Mouse (Mus musculus): Measurements from ENCODE around the gene Crhr1. TPM values are rescaled to one million over a fixed set of nuclear protein-coding genes. Genes with fewer than 3 reads are reported as not detected.

Crhr1 gene
- polyA plus RNA-seq, 1 experiment = 63.0 TPM

DNA sequence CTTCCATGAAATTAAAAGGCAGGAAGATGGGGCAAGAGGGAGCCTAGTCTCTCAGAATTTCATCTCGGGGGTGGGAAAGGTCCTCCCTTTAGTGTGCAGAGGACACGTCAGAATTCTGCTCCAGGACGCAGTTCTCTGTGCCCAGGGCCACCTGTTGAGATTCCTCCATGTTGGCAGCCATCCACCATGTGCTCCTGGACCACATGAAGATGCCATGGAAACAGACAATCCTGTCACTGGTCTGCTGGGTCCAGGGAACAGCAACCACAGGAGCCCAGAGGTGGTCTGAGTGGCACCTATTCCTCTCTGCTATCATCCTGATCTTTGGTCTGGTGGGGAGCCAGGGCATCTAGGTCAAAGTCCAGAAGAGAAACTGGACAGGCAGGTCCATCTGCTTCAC is 6.3 kb downstream of the Crhr1 start:
- DNase-seq = peak; percentile 71 to 73
- 5% methylated on average over 3 of the region's 3 CpGs for WGBS
- peaks cover 41% of the 10 kb centered on the region for H3K4me1 ChIP-seq (ENCODE audit: control insufficient read depth, insufficient read depth, low read length)
- H3K27ac ChIP-seq (ENCODE audit: insufficient read depth, low read length) = peak overlapping the region; percentile 1
- no peak for TF ChIP-seq CTCF (IDR thresholded peaks at IDR 0.05; ENCODE audit: borderline replicate concordance, insufficient read depth, low read depth, low read length)
- no peak for TF ChIP-seq POLR2A (IDR thresholded peaks at IDR 0.05; ENCODE audit: borderline replicate concordance, insufficient read depth, low read length)
- H3K27me3 ChIP-seq (ENCODE audit: control insufficient read depth, insufficient read depth, low read length) = no peaks in the 10 kb centered on the region
- H3K4me3 ChIP-seq (replicated peaks; ENCODE audit: insufficient read depth, low read depth, low read length) = no peak overlapping the region

DNA sequence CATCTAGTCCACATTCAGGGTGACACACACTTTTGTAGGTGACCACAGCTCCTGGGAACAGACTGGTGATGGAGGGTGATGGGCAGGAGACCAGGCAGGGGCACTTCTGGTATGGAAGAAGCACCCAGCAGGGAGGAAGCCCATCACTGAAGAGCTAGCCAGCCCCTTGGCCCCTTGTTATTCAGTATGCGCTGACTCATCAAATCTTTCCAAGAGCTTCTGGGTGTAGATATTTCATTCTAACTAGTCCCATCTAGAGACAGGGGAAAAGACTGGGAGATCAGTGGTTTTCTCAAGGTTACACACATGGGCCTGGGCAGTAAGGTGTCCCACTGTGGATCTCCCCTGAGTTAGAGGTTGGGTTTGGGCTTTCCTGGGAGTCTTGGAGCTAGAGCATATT is 12.3 kb downstream of the Crhr1 start:
- no peak for TF ChIP-seq POLR2A (IDR thresholded peaks at IDR 0.05; ENCODE audit: borderline replicate concordance, insufficient read depth, low read length)
- no peak for TF ChIP-seq CTCF (IDR thresholded peaks at IDR 0.05; ENCODE audit: borderline replicate concordance, insufficient read depth, low read depth, low read length)
- no peak overlapping the region for H3K27ac ChIP-seq (ENCODE audit: insufficient read depth, low read length)
- DNase-seq = no peak
- WGBS = 92% methylated on average over 1 of the region's 1 CpGs
- peaks cover 62% of the 10 kb centered on the region for H3K4me1 ChIP-seq (ENCODE audit: control insufficient read depth, insufficient read depth, low read length)
- no peak overlapping the region for H3K4me3 ChIP-seq (replicated peaks; ENCODE audit: insufficient read depth, low read depth, low read length)
- H3K27me3 ChIP-seq (ENCODE audit: control insufficient read depth, insufficient read depth, low read length) = no peaks in the 10 kb centered on the region

DNA sequence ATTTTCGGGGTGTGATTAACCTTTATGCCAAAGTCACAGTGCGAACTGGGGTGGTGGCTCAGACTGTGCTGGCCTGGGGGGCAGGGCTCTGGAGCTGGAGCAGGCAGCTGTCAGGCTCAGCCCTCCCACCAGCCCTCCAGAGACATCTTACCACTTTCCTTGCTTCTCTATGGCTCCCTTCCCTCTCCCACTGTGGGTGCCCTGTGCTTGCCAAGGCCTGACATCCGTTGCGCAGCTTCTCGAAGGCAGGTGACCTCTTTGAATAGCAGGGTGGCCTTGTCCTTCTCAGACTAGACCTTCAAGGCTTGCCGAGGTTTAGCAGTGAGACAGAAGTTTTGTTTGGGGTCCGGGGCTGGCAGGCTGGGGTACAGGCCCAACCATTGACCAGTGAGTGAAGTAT is 16.1 kb downstream of the Crhr1 start:
- DNase-seq = peak; percentile 75 to 81
- no peak for TF ChIP-seq POLR2A (IDR thresholded peaks at IDR 0.05; ENCODE audit: borderline replicate concordance, insufficient read depth, low read length)
- TF ChIP-seq CTCF (IDR thresholded peaks at IDR 0.05; ENCODE audit: borderline replicate concordance, insufficient read depth, low read depth, low read length) = no peak
- 16% methylated on average over 7 of the region's 7 CpGs for WGBS
- H3K4me1 ChIP-seq (ENCODE audit: control insufficient read depth, insufficient read depth, low read length) = peaks cover 69% of the 10 kb centered on the region
- no peaks in the 10 kb centered on the region for H3K27me3 ChIP-seq (ENCODE audit: control insufficient read depth, insufficient read depth, low read length)
- H3K4me3 ChIP-seq (replicated peaks; ENCODE audit: insufficient read depth, low read depth, low read length) = no peak overlapping the region
- peak overlapping the region; percentile 54 for H3K27ac ChIP-seq (ENCODE audit: insufficient read depth, low read length)

DNA sequence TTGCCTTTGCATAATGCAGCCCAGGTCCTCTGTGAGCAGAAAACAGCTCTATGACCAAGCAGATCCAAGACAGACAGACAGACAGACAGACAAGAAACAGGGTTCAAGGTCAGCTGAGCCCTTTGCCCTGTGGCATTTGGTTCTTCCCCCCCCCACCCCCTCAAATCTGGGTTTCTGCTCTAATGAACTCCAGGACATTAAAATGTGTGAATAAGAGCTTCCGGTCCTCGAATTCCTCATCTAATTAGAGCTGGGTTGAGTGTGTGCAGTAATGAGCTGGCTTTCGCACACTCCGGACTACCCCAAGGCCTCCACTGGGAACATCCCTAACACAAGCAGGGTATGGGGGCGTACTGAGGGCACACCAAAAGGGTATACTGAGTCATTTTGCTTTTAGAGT is 18.3 kb downstream of the Crhr1 start:
- 50% methylated on average over 5 of the region's 5 CpGs for WGBS
- Histone ChIP-seq H3K27ac (ENCODE audit: insufficient read depth, low read length) (peak overlapping the region; percentile 12), H3K4me3 (replicated peaks; ENCODE audit: insufficient read depth, low read depth, low read length) (no peak overlapping the region), H3K4me1 (ENCODE audit: control insufficient read depth, insufficient read depth, low read length) (peaks cover 82% of the 10 kb centered on the region), H3K27me3 (ENCODE audit: control insufficient read depth, insufficient read depth, low read length) (no peaks in the 10 kb centered on the region)
- no peak for TF ChIP-seq CTCF (IDR thresholded peaks at IDR 0.05; ENCODE audit: borderline replicate concordance, insufficient read depth, low read depth, low read length)
- no peak for TF ChIP-seq POLR2A (IDR thresholded peaks at IDR 0.05; ENCODE audit: borderline replicate concordance, insufficient read depth, low read length)
- DNase-seq = no peak

DNA sequence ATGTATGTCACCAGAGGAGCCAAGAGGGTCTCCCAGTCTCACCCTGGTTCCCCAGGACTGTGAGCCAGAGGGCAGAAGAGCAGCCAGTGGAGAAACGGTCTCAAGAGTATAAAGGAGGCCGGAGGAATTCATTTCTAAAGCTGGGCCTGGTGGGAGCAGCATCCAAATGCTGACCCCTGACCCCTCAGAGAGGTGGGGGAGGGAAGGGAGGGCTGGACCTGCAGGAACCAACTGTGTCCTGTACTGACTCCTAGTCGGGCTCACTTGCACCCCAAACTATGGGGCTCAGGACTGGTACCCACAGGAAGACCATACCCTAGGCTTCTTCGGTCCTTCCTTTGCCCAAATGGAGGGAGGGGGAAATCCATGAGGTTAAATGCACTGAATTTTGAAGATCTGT is 21.7 kb downstream of the Crhr1 start:
- no peaks in the 10 kb centered on the region for H3K27me3 ChIP-seq (ENCODE audit: control insufficient read depth, insufficient read depth, low read length)
- TF ChIP-seq POLR2A (IDR thresholded peaks at IDR 0.05; ENCODE audit: borderline replicate concordance, insufficient read depth, low read length) (no peak), CTCF (IDR thresholded peaks at IDR 0.05; ENCODE audit: borderline replicate concordance, insufficient read depth, low read depth, low read length) (no peak)

DNA sequence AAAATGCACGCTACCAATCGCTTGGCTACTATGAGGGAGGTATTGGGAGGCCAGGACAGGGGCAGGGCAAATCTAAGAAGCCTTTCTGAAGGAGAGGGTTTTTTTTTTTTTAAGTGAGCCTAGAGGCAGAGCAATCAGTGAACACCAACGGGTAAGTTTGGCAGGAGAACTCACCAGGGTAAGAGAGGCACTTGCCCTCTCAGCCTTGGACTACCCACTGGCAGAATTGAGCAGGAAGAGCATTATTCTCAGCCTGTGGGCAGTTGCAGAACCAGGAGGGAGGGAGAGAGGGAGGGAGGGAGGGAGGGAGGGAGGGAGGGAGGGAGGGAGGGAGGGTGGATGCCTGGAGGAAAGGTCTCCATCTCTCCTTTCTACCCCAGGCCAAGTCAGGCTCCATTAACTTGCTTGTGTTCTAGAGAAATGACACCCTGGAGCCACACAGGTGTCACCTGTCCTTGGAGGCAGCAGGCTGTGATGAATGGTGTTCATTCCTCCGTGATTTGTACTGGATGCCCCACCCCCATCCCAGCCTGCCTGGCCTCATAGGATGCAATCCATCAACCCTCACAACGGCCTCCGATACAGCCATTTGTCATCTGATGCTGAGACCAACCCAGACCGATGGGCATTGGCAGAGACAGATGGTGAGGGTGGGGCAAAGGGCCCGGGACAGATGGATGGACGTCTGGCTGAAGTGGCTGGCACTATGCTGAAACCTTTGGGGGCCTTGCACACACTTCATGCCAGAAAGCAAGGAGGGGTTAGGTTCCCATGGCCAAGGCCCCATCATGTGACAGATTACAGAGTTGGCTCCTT is 22.4 kb downstream of the Crhr1 start:
- H3K27me3 ChIP-seq (ENCODE audit: control insufficient read depth, insufficient read depth, low read length) = no peaks in the 10 kb centered on the region
- no peak overlapping the region for H3K4me3 ChIP-seq (replicated peaks; ENCODE audit: insufficient read depth, low read depth, low read length)
- DNase-seq = peak; percentile 97 to 99
- 20% methylated on average over 9 of the region's 9 CpGs for WGBS
- peaks cover 75% of the 10 kb centered on the region for H3K4me1 ChIP-seq (ENCODE audit: control insufficient read depth, insufficient read depth, low read length)
- H3K27ac ChIP-seq (ENCODE audit: insufficient read depth, low read length) = peak overlapping the region; percentile 89
- peak; percentile 35; the same call in 1 of the 2 replicates for TF ChIP-seq POLR2A (IDR thresholded peaks at IDR 0.05; ENCODE audit: borderline replicate concordance, insufficient read depth, low read length)
- no peak for TF ChIP-seq CTCF (IDR thresholded peaks at IDR 0.05; ENCODE audit: borderline replicate concordance, insufficient read depth, low read depth, low read length)

More for the DNA sequence above, 21.7 kb downstream of the Crhr1 start:
- DNase-seq = no peak
- H3K27ac ChIP-seq (ENCODE audit: insufficient read depth, low read length) = peak overlapping the region; percentile 89
- H3K4me1 ChIP-seq (ENCODE audit: control insufficient read depth, insufficient read depth, low read length) = peaks cover 69% of the 10 kb centered on the region
- WGBS = 78% methylated on average over 4 of the region's 4 CpGs
- H3K4me3 ChIP-seq (replicated peaks; ENCODE audit: insufficient read depth, low read depth, low read length) = no peak overlapping the region

DNA sequence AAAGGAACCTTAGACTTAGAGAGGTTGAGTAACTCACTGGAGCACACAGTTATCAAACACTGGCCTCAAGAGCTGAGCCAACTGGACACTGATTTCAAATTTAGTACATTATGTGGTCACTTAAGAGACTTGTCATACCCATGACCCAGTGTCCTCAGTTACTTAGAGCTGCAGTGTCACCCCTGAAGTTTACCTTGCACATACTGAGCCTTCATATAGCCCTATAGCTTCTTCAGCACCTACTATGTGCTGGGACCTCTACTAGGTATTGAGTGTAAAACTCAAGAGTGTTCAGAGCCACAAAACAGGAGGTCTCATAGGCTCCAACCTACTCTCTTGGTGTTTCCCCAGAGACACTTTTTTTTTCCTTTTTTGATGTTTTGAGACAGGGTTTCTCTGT is 23.2 kb downstream of the Crhr1 start:
- no peak overlapping the region for H3K4me3 ChIP-seq (replicated peaks; ENCODE audit: insufficient read depth, low read depth, low read length)
- H3K27me3 ChIP-seq (ENCODE audit: control insufficient read depth, insufficient read depth, low read length) = no peaks in the 10 kb centered on the region
- TF ChIP-seq POLR2A (IDR thresholded peaks at IDR 0.05; ENCODE audit: borderline replicate concordance, insufficient read depth, low read length) (no peak), CTCF (IDR thresholded peaks at IDR 0.05; ENCODE audit: borderline replicate concordance, insufficient read depth, low read depth, low read length) (no peak)
- DNase-seq = no peak
- peaks cover 74% of the 10 kb centered on the region for H3K4me1 ChIP-seq (ENCODE audit: control insufficient read depth, insufficient read depth, low read length)
- H3K27ac ChIP-seq (ENCODE audit: insufficient read depth, low read length) = peak overlapping the region; percentile 38

DNA sequence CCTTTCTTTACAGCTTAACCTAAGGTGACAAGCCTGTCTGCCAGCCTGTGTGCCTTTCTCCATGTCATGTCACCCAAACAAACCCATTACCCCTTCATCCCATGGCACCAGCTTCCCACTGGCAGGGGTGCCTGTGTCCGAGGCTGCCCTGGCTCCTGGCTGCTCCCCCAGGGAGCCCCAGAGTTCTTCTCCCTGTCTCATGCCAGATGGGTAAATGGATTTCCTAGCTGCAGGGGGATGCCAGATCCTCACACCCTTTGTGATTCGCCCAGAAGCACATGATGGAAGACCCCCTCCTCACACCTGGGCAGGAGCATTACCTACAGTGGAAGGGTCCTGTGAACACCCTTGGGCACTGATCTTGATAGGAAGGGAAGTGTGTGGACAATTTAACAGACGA is 23.7 kb downstream of the Crhr1 start:
- no peaks in the 10 kb centered on the region for H3K27me3 ChIP-seq (ENCODE audit: control insufficient read depth, insufficient read depth, low read length)
- no peak for DNase-seq
- 17% methylated on average over 3 of the region's 3 CpGs for WGBS
- no peak overlapping the region for H3K4me3 ChIP-seq (replicated peaks; ENCODE audit: insufficient read depth, low read depth, low read length)
- H3K27ac ChIP-seq (ENCODE audit: insufficient read depth, low read length) = peak overlapping the region; percentile 38; the same call in 1 of the 2 replicates
- TF ChIP-seq POLR2A (IDR thresholded peaks at IDR 0.05; ENCODE audit: borderline replicate concordance, insufficient read depth, low read length) = no peak
- no peak for TF ChIP-seq CTCF (IDR thresholded peaks at IDR 0.05; ENCODE audit: borderline replicate concordance, insufficient read depth, low read depth, low read length)
- peaks cover 74% of the 10 kb centered on the region for H3K4me1 ChIP-seq (ENCODE audit: control insufficient read depth, insufficient read depth, low read length)

All from cerebellum, adult 2 months (tissue).